ENCODE assay signal across 8 mouse cellular contexts in genomic region chr17:56080781-56081585, GRCm38 (mm10). TPM values are rescaled to one million over a fixed set of nuclear protein-coding genes. Genes with fewer than 3 reads are reported as not detected.
A peak's percentile ranks its signal among the peaks of the same experiment; 100 is the strongest.
DNase-seq lines count a peak whose midpoint lies in the region; ATAC-seq and TF ChIP-seq lines count a peak whose summit lies in the region.

No protein-coding gene starts in this region.

- H3K4me2 ChIP-seq in embryonic facial prominence, embryonic 12.5 days (replicated peaks): peak overlapping the region; percentile 97
- H3K4me2 ChIP-seq in hindbrain, embryonic 15.5 days: peak overlapping the region; percentile 78
- peak overlapping the region; percentile 89 for H3K4me2 ChIP-seq in limb, embryonic 12.5 days
- H3K4me2 ChIP-seq in neural tube, embryonic 11.5 days (ENCODE audit: low read depth): peak overlapping the region; percentile 99

- H3K4me1 ChIP-seq in E14TG2a.4 (replicated peaks; ENCODE audit: low read depth, low read length): peaks cover 36% of the 10 kb centered on the region
- peaks cover 17% of the 10 kb centered on the region for H3K4me1 ChIP-seq in embryonic facial prominence, embryonic 12.5 days
- H3K4me1 ChIP-seq in hindbrain, embryonic 15.5 days (replicated peaks): peaks cover 38% of the 10 kb centered on the region
- H3K4me1 ChIP-seq in limb, embryonic 12.5 days (replicated peaks): peaks cover 25% of the 10 kb centered on the region
- peaks cover 11% of the 10 kb centered on the region for H3K4me1 ChIP-seq in neural tube, embryonic 11.5 days (ENCODE audit: control insufficient read depth, insufficient read depth, low read length)

- DNase-seq in 3T3-L1 (ENCODE audit: low read depth, low spot score): peak; percentile 97
- DNase-seq in neural tube, embryonic 11.5 days (ENCODE audit: low spot score): peak; percentile 75
- no peak for DNase-seq in adrenal gland, postnatal 4 days (ENCODE audit: low spot score in 2 of 2)
- no peak for DNase-seq in urinary bladder, postnatal 4 days (ENCODE audit: low spot score in 2 of 2)

- H3K27ac ChIP-seq in embryonic facial prominence, embryonic 12.5 days: no peak overlapping the region
- peak overlapping the region; percentile 30; the same call in 1 of the 2 replicates for H3K27ac ChIP-seq in hindbrain, embryonic 15.5 days (replicated peaks)
- H3K27ac ChIP-seq in limb, embryonic 12.5 days: peak overlapping the region; percentile 47; the same call in 1 of the 2 replicates
- H3K27ac ChIP-seq in neural tube, embryonic 11.5 days (ENCODE audit: low read depth, low read length): no peak overlapping the region

- peak; percentile 30 for ATAC-seq in embryonic facial prominence, embryonic 12.5 days (ENCODE audit: insufficient number of reproducible peaks, insufficient read depth, low FRiP score, low TSS enrichment)
- peak; percentile 25 for ATAC-seq in hindbrain, embryonic 15.5 days (ENCODE audit: low FRiP score, low read depth)
- ATAC-seq in limb, embryonic 12.5 days (ENCODE audit: insufficient number of reproducible peaks, insufficient read depth, low FRiP score, low TSS enrichment, low read depth): peak; percentile 26
- peak; percentile 37 for ATAC-seq in neural tube, embryonic 11.5 days (ENCODE audit: insufficient read depth, low FRiP score, low TSS enrichment)

- H3K9me3 ChIP-seq in E14TG2a.4 (ENCODE audit: low read length): no peaks in the 10 kb centered on the region
- H3K9me3 ChIP-seq in embryonic facial prominence, embryonic 12.5 days: no peaks in the 10 kb centered on the region
- no peaks in the 10 kb centered on the region for H3K9me3 ChIP-seq in hindbrain, embryonic 15.5 days
- H3K9me3 ChIP-seq in limb, embryonic 12.5 days: no peaks in the 10 kb centered on the region
- no peaks in the 10 kb centered on the region for H3K9me3 ChIP-seq in neural tube, embryonic 11.5 days (ENCODE audit: control insufficient read depth, low read length)

- no peaks in the 10 kb centered on the region for H3K27me3 ChIP-seq in E14TG2a.4 (ENCODE audit: insufficient read depth, low read length)
- no peaks in the 10 kb centered on the region for H3K27me3 ChIP-seq in embryonic facial prominence, embryonic 12.5 days
- H3K27me3 ChIP-seq in hindbrain, embryonic 15.5 days: no peaks in the 10 kb centered on the region
- H3K27me3 ChIP-seq in limb, embryonic 12.5 days: no peaks in the 10 kb centered on the region
- no peaks in the 10 kb centered on the region for H3K27me3 ChIP-seq in neural tube, embryonic 11.5 days (ENCODE audit: control insufficient read depth, insufficient read depth, low read length)

- no peak; the same call in 1 of the 2 replicates for TF ChIP-seq CTCF in E14TG2a.4 (conservative IDR thresholded peaks at IDR 0.05; ENCODE audit: low read length)

- H3K9ac ChIP-seq in embryonic facial prominence, embryonic 12.5 days: peak overlapping the region; percentile 79
- peak overlapping the region; percentile 65 for H3K9ac ChIP-seq in hindbrain, embryonic 15.5 days
- H3K9ac ChIP-seq in limb, embryonic 12.5 days (replicated peaks): peak overlapping the region; percentile 86
- H3K9ac ChIP-seq in neural tube, embryonic 11.5 days (ENCODE audit: low read length): peak overlapping the region; percentile 77

- peak overlapping the region; percentile 96 for H3K4me3 ChIP-seq in E14TG2a.4 (replicated peaks; ENCODE audit: low read length)
- peak overlapping the region; percentile 74 for H3K4me3 ChIP-seq in embryonic facial prominence, embryonic 12.5 days
- H3K4me3 ChIP-seq in hindbrain, embryonic 15.5 days: peak overlapping the region; percentile 65
- H3K4me3 ChIP-seq in limb, embryonic 12.5 days (replicated peaks): peak overlapping the region; percentile 92
- H3K4me3 ChIP-seq in neural tube, embryonic 11.5 days (ENCODE audit: low read depth, low read length): peak overlapping the region; percentile 94

- 7% methylated on average over 8 of the region's 8 CpGs for WGBS in embryonic facial prominence, embryonic 12.5 days
- WGBS in hindbrain, embryonic 15.5 days: 5% methylated on average over 8 of the region's 8 CpGs
- WGBS in limb, embryonic 12.5 days: 8% methylated on average over 8 of the region's 8 CpGs
- 9% methylated on average over 8 of the region's 8 CpGs for WGBS in neural tube, embryonic 11.5 days

- H3K36me3 ChIP-seq in E14TG2a.4 (ENCODE audit: insufficient read depth, low read length): peaks cover 41% of the 10 kb centered on the region
- peaks cover 21% of the 10 kb centered on the region for H3K36me3 ChIP-seq in embryonic facial prominence, embryonic 12.5 days
- peaks cover 2% of the 10 kb centered on the region; the same call in 1 of the 2 replicates for H3K36me3 ChIP-seq in hindbrain, embryonic 15.5 days
- H3K36me3 ChIP-seq in limb, embryonic 12.5 days: peaks cover 35% of the 10 kb centered on the region
- H3K36me3 ChIP-seq in neural tube, embryonic 11.5 days (ENCODE audit: control insufficient read depth, insufficient read depth, low read length): 0 out of 2 replicates have a peak, but pooled peaks cover 2% of the 10 kb centered on the region

RNA-seq across cellular contexts. Expression of gene Hdgfl2, which starts 1.5 kb away (rescaled TPM):
- 173 and 179 TPM in 2 replicates for polyA plus RNA-seq in embryonic facial prominence, embryonic 12.5 days (2016; fragmentation: Nextera tagmentation; extraction: Ambion mirVana)
- 141 and 145 TPM in 2 replicates for polyA plus RNA-seq in hindbrain, embryonic 15.5 days (2015; fragmentation: Nextera tagmentation; extraction: Ambion mirVana)
- 176 and 189 TPM in 2 replicates for polyA plus RNA-seq in limb, embryonic 12.5 days (2016; fragmentation: Nextera tagmentation; extraction: Ambion mirVana)
- polyA plus RNA-seq in neural tube, embryonic 11.5 days (2014; fragmentation: Nextera tagmentation; extraction: Ambion mirVana): 124 and 136 TPM in 2 replicates
- 10 to 100 TPM; 73.1 to 85.1 TPM for total RNA-seq in adrenal gland, postnatal 4 days (2021)

RNA-seq across cellular contexts. Expression of gene Ubxn6, which starts 6.2 kb away (rescaled TPM):
- 49.0 and 52.7 TPM in 2 replicates for polyA plus RNA-seq in embryonic facial prominence, embryonic 12.5 days (2016; fragmentation: Nextera tagmentation; extraction: Ambion mirVana)
- polyA plus RNA-seq in hindbrain, embryonic 15.5 days (2015; fragmentation: Nextera tagmentation; extraction: Ambion mirVana): 76.1 and 77.1 TPM in 2 replicates
- polyA plus RNA-seq in limb, embryonic 12.5 days (2016; fragmentation: Nextera tagmentation; extraction: Ambion mirVana): 42.0 and 46.4 TPM in 2 replicates
- polyA plus RNA-seq in neural tube, embryonic 11.5 days (2014; fragmentation: Nextera tagmentation; extraction: Ambion mirVana): 45.3 and 45.6 TPM in 2 replicates
- 10 to 100 TPM; 74.6 to 76.8 TPM for total RNA-seq in adrenal gland, postnatal 4 days (2021)

RNA-seq across cellular contexts. Expression of gene Plin4, which starts 28.6 kb away (rescaled TPM):
- polyA plus RNA-seq in embryonic facial prominence, embryonic 12.5 days (2016; fragmentation: Nextera tagmentation; extraction: Ambion mirVana): 0.08 and 0.10 TPM in 2 replicates
- 0.08 and 0.21 TPM in 2 replicates for polyA plus RNA-seq in hindbrain, embryonic 15.5 days (2015; fragmentation: Nextera tagmentation; extraction: Ambion mirVana)
- 0.12 and 0.23 TPM in 2 replicates for polyA plus RNA-seq in limb, embryonic 12.5 days (2016; fragmentation: Nextera tagmentation; extraction: Ambion mirVana)
- 0.13 TPM in 1 of 2 replicates, not detected in the other for polyA plus RNA-seq in neural tube, embryonic 11.5 days (2014; fragmentation: Nextera tagmentation; extraction: Ambion mirVana)
- total RNA-seq in adrenal gland, postnatal 4 days (2021): 10 to 100 TPM; 29.9 to 37.0 TPM

RNA-seq across cellular contexts. Expression of gene Plin5, which starts 36.4 kb away (rescaled TPM):
- polyA plus RNA-seq in embryonic facial prominence, embryonic 12.5 days (2016; fragmentation: Nextera tagmentation; extraction: Ambion mirVana): 0.15 and 0.29 TPM in 2 replicates
- 1.7 and 2.5 TPM in 2 replicates for polyA plus RNA-seq in hindbrain, embryonic 15.5 days (2015; fragmentation: Nextera tagmentation; extraction: Ambion mirVana)
- 0.10 TPM in 2 replicates for polyA plus RNA-seq in limb, embryonic 12.5 days (2016; fragmentation: Nextera tagmentation; extraction: Ambion mirVana)
- polyA plus RNA-seq in neural tube, embryonic 11.5 days (2014; fragmentation: Nextera tagmentation; extraction: Ambion mirVana): 0.16 and 0.23 TPM in 2 replicates
- 10 to 100 TPM; 23.1 to 30.6 TPM for total RNA-seq in adrenal gland, postnatal 4 days (2021)

RNA-seq across cellular contexts. Expression of gene Chaf1a, which starts 40.7 kb away (rescaled TPM):
- polyA plus RNA-seq in embryonic facial prominence, embryonic 12.5 days (2016; fragmentation: Nextera tagmentation; extraction: Ambion mirVana): 44.5 and 45.8 TPM in 2 replicates
- polyA plus RNA-seq in hindbrain, embryonic 15.5 days (2015; fragmentation: Nextera tagmentation; extraction: Ambion mirVana): 7.6 and 7.8 TPM in 2 replicates
- 48.8 and 51.2 TPM in 2 replicates for polyA plus RNA-seq in limb, embryonic 12.5 days (2016; fragmentation: Nextera tagmentation; extraction: Ambion mirVana)
- polyA plus RNA-seq in neural tube, embryonic 11.5 days (2014; fragmentation: Nextera tagmentation; extraction: Ambion mirVana): 23.5 and 25.0 TPM in 2 replicates
- total RNA-seq in adrenal gland, postnatal 4 days (2021): 10 to 100 TPM; 15.6 to 16.2 TPM

Comparison
In these comparisons a context has a peak if more than half of its experiments do, and no peak if none do; other contexts are left out.
1. DNase-seq: peak in 3T3-L1 (single experiment) and neural tube, embryonic 11.5 days (single experiment); none in adrenal gland, postnatal 4 days (0 of 2) and urinary bladder, postnatal 4 days (0 of 2).
2. H3K27ac ChIP-seq: peak in hindbrain, embryonic 15.5 days (single experiment) and limb, embryonic 12.5 days (single experiment); none in embryonic facial prominence, embryonic 12.5 days (single experiment) and neural tube, embryonic 11.5 days (single experiment).
3. Peak in every context shown above with its lines, with median percentiles within 50 percentile points of each other: H3K4me3 ChIP-seq, ATAC-seq, H3K4me2 ChIP-seq and H3K9ac ChIP-seq.